Mouse (Mus musculus) embryo, embryonic 11.5 days (tissue): ENCODE results near the gene Ankrd27.

Experiments
- DNase-seq: peaks from one replicate; pipeline ENCODE4 v3.0.0-alpha.2; 2012; ENCODE audit warnings: low read depth, low spot score

Gene Ankrd27

GRCm38 (mm10) chr7:35583476-35584025 lies 2.5 kb upstream of the Ankrd27 start:
- no peak for DNase-seq

- no peak for DNase-seq
These were observed 1.8 kb upstream of the Ankrd27 start for GRCm38 (mm10) chr7:35584068-35584785.

GRCm38 (mm10) chr7:35584786-35585190 lies 1.3 kb upstream of the Ankrd27 start:
- no peak for DNase-seq

- DNase-seq = peak; percentile 52
These were observed 621 bp upstream of the Ankrd27 start, which contains the start of gene Rgs9bp for GRCm38 (mm10) chr7:35585191-35586054. Gene Rgs9bp, minus strand, starts transcription at chr7:35585582.

- no peak for DNase-seq
These were observed 932 bp downstream of the Ankrd27 start for GRCm38 (mm10) chr7:35586906-35587445.

GRCm38 (mm10) chr7:35587728-35588127 lies 1.7 kb downstream of the Ankrd27 start:
- DNase-seq = no peak

GRCm38 (mm10) chr7:35588680-35589428 lies 2.8 kb downstream of the Ankrd27 start:
- DNase-seq = no peak

- DNase-seq = no peak
These were observed 3.4 kb downstream of the Ankrd27 start for GRCm38 (mm10) chr7:35589485-35589884.

- no peak for DNase-seq
These were observed 4.7 kb downstream of the Ankrd27 start for GRCm38 (mm10) chr7:35590731-35591191.

- no peak for DNase-seq
These were observed 8.3 kb downstream of the Ankrd27 start for GRCm38 (mm10) chr7:35594311-35594710.

GRCm38 (mm10) chr7:35599492-35599891 lies 13.4 kb downstream of the Ankrd27 start:
- no peak for DNase-seq

- DNase-seq = no peak
These were observed 14.0 kb downstream of the Ankrd27 start for GRCm38 (mm10) chr7:35600031-35600430.

- no peak for DNase-seq
These were observed 15.1 kb downstream of the Ankrd27 start for GRCm38 (mm10) chr7:35601106-35601505.

- DNase-seq = no peak
These were observed 16.7 kb downstream of the Ankrd27 start for GRCm38 (mm10) chr7:35602766-35603165.

GRCm38 (mm10) chr7:35606816-35607215 lies 20.8 kb downstream of the Ankrd27 start:
- no peak for DNase-seq

- DNase-seq = no peak
These were observed 23.2 kb downstream of the Ankrd27 start for GRCm38 (mm10) chr7:35609245-35609644.

- DNase-seq = no peak
These were observed 31.5 kb downstream of the Ankrd27 start for GRCm38 (mm10) chr7:35617513-35617912.

- no peak for DNase-seq
These were observed 36.6 kb downstream of the Ankrd27 start for GRCm38 (mm10) chr7:35622626-35623025.

GRCm38 (mm10) chr7:35626038-35626437 lies 40.0 kb downstream of the Ankrd27 start:
- no peak for DNase-seq

GRCm38 (mm10) chr7:35627371-35627770 lies 41.3 kb downstream of the Ankrd27 start:
- no peak for DNase-seq

- peak; percentile 16 for DNase-seq
These were observed 42.5 kb downstream of the Ankrd27 start for GRCm38 (mm10) chr7:35628496-35628895.
